Mouse (Mus musculus) natural killer cell, adult 2 months (primary cell): ENCODE results near the gene Ankib1.
"Not testable (repeated sequence)": the region's sequence is repeated elsewhere in the genome, so short reads cannot be mapped to it uniquely, and the experiment has no call there.

ENCODE experiments used
- DNase-seq, 2 experiments: peaks; one replicate each; pipeline ENCODE4 v3.0.0; 2022; ENCODE audit warnings: low spot score in 2 of 2

Gene Ankib1

GRCm38 (mm10) chr5:3725491-3725890, 77.2 kb downstream of the Ankib1 start:
- DNase-seq = no peak

GRCm38 (mm10) chr5:3723415-3723814, 79.3 kb downstream of the Ankib1 start:
- DNase-seq = no peak

- DNase-seq = no peak
These were observed 79.9 kb downstream of the Ankib1 start for GRCm38 (mm10) chr5:3722873-3723272.

GRCm38 (mm10) chr5:3719371-3719770, 83.4 kb downstream of the Ankib1 start:
- no peak for DNase-seq

DNA sequence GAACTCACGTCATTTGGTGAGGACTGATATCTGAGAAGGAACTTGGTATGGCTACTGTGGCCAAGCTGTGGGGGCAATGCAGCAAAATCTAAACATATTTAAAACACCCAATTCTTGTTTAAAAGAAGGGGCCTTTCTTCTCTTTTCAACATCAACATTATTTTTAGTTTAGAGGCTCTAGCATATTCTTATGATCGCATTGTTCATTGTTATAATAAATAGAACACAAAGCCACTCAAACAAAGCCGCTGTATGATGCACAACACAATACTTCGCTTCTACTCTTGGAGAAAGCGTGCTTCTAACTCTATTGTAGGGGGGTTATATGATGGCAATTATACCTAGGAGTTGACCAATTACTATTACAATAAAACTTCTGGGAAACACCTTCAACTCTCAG, 86.9 kb downstream of the Ankib1 start:
- no peak for DNase-seq

DNA sequence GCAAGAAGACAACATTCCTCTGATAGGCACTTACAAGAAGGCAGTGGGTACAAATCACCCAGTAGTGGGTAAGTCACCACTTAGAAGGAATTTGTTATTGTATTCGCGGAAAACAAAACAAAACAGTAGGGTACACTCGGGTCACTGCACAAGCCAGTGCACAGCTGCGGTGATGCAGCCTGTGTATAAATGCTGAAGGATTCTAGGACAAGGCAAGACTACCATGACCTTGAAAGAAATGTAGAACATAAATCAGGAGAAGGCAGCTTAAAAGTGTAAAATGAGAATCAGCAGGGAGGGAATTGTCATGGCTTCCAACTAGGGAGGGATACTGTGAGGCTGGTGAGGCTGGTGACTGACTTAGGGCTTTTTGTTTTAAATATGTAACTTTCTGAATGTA, 100.5 kb downstream of the Ankib1 start:
- DNase-seq = no peak

DNA sequence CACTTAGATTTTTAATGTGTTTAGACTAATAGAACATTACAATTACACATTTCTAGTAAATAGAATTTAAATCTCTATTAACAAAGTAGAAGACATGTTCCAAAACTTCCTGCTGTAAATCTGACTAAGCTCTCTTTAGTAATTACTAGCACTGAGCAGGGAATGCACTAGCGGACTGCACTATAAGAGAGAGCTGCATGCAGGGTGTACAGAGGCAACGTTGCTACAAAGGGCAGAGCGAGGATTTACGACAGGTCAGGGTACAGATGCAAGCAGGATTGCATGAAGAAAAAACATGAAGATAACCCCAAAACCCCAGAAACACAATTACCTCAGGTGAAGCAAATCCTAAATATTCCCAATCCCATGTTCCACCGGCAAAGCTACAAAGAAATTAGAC, 102.7 kb downstream of the Ankib1 start:
- no peak for DNase-seq

DNA sequence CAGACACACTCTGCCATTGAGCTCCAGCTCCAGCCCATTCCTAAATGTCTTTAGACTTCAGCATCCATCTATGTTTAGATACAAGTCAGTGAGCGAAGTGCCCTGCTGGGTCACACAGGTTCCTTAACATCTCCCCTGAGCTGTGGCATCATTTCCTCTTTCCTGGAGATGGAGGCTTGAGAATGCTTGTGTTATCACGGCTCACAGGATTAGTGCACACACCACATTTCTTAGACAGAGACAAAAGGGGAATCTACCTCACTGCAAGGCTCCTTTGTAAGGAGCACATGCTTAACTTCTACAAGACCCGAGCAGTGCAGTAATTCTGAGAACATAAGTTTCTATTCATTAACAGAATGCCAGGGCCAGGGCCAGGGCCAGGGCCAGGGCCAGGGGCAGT, 106.7 kb downstream of the Ankib1 start:
- DNase-seq = no peak

DNA sequence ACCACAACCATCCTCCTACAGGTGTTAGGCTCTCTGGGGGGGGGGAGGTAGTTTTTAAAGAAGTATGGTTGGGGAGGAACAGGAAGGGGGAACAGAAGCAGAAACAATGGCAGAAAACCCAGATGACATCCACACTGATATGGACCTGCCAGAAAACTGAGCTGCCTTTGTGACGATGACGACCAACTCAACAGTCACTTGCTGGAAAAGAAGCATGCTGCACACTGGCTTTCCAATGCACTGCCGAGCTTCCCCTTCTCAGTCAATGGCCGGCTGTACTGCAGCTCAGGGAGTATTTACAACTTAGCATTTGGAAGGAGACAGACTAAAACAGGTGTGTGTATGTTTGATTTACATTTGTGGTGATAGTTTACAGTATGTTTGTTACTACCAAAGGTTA, 107.5 kb downstream of the Ankib1 start:
- no peak for DNase-seq

DNA sequence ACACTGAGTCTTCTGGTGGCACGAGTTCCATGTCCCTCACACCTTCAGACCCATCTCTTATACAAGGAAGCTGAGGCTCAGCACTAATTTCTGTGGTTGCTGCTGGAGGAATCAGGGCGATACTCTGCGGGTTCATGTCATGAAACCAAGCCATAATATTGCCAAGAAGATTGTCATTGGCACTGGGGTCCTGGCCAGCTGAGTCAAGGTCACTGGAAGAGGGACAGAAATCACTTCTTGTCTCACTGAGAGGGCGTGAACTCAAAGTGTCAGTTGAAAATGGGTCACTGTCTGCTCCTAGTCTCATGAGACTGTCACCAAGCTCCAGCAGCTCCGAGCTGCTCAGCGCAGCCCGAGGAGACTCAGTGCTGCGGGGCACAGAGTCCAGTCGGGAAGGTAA, 109.8 kb downstream of the Ankib1 start:
- no peak for DNase-seq

DNA sequence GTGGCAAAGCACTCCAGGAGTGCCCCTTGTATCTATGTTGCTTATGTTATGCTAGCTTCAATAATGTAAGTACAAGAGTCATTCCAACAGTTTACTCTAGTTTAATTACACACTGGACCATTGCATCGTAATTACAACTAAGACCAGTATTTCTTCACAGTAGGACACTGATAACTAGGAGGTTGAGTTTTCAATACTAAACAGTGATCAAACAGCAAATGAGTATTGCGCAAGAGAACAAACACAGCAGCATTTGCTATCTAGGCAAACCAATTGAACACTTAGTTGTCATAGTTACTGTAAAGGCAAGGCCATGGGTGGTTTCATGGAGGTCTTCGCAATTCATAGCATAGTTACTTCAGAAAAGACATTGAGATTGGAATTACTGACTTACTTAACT, 111.4 kb downstream of the Ankib1 start:
- DNase-seq = no peak

DNA sequence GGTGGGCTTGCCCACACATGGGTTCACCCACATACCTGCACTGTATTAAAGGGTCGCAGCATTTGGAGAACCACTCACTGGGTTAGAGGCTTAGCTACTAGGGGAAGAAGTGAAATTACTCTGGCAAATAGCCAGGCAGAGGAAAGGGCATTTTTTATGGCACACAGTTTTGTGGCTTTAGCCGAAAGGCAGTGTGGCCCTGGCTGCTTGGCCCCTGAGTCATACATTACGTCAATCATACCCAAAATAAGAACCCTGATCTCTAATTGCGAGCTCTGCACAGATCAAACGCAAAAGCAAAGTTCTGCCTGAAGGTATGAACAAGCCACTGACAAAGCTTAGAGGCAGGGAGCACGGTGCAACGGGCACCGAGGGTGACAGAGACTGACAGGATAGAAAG, 114.4 kb downstream of the Ankib1 start:
- DNase-seq = no peak

DNA sequence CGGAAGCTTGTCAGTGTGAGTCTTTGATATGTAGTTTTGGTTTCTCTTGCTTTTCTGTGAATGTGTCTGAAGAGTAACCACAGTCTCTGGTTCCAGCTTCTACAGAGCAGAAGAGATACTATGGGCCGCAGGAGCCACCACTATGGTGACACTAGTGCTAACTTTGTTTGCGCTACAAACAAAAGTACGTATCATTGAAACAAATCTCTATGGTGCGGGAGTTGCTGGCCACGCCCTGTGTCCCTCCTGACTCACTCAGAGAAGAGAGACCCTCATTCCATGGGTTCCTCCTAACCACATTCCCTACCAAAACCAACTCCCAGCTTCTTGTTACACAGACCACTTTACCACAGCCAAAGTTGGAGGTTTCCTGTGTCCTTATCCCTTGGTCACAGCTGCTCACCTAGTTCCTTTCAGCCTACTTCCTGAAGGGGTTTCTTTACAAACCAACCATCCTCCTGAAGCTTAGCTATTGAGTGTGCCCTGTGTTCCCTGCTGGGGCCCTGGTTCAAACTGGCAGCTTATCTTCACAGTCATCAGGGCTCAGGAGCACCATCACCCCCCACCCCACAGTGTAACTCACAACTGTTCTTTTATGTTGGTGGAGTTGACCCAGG, 132.7 kb downstream of the Ankib1 start:
- peak; percentile 8 to 35 for DNase-seq

GRCm38 (mm10) chr5:3666585-3666984, 136.1 kb downstream of the Ankib1 start:
- peak; percentile 40 to 57 for DNase-seq

GRCm38 (mm10) chr5:3665225-3665624, 137.5 kb downstream of the Ankib1 start:
- no peak for DNase-seq

DNA sequence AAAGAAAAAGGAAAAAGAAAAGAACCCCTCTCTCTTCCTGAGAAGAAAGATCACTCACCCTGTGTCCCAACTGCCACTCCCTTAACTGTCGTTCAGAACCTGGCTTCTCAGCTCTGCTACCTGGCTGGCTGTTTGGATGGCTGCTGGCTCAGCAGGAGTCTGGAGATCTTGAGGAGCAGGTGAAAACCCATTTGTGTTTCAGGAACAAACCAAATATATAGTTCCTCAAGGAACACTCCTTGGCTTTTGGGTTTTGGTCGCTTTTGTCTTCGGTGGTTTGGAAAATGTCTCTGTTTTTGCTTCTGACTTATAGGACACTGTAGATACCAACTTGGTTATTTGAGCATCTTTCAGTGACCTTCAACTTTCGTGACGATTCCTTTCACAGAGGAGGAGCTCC, 145.6 kb downstream of the Ankib1 start, which contains the start of gene Gatad1:
Gatad1 (minus strand) TSS at position 101 of the 400 bp plus-strand sequence.
- no peak for DNase-seq

DNA sequence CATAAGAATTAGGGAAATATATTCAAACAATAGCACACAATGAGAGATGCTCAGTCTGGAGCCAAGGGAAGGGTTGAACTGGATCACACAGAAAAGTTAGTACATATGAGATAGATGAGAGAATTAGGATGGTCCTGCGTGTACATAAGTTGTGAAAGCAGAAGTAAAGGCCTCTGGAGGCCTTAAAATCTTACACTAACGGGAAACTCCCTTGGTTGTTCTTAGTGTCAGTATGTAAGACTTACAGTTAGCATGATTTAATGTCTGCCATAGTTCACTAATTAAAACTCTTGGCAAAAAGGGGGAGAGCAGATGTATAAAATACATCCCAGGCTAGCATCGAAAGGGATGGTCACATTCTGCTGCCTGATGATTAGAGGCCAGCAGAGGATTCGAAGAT, 148.9 kb downstream of the Ankib1 start:
- DNase-seq = no peak

- DNase-seq = not testable (repeated sequence)
These were observed 149.7 kb downstream of the Ankib1 start for GRCm38 (mm10) chr5:3652903-3653575.

GRCm38 (mm10) chr5:3651621-3652020, 151.1 kb downstream of the Ankib1 start:
- no peak for DNase-seq

- DNase-seq = no peak
These were observed 151.8 kb downstream of the Ankib1 start, which contains the start of gene Tmbim7 for GRCm38 (mm10) chr5:3650881-3651280. TSS of gene Tmbim7 (plus strand) at chr5:3651181.

- DNase-seq = no peak
These were observed 153.9 kb downstream of the Ankib1 start for GRCm38 (mm10) chr5:3648849-3649210.

- DNase-seq = no peak
These were observed 154.4 kb downstream of the Ankib1 start for GRCm38 (mm10) chr5:3648206-3648848.

DNA sequence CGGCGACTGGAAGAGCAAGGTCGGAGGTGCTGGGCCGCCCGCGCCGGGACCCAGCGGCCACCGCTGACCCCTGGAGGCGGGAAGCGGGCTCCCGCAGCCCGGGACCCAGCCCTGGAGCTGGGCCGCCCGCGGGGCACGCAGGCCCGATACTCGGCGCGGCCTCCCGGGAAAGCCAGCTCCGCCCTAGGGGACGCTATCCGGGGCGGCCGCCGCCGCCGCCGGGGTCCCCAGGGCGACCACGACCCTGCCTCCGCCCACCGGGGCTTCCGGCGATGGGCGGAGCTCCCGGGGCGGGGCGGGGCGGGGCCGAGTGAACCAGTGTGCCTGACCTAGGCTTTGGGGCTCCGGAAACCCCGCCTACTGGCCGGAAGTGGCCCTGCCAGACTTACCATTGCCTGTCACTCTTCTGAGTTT, 155.0 kb downstream of the Ankib1 start:
- DNase-seq = peak; percentile 87 to 90
